Mouse (Mus musculus): Measurements from ENCODE around the gene Avpr1b.
A peak's percentile ranks its signal among the peaks of the same experiment; 100 is the strongest.

Gene Avpr1b

DNA sequence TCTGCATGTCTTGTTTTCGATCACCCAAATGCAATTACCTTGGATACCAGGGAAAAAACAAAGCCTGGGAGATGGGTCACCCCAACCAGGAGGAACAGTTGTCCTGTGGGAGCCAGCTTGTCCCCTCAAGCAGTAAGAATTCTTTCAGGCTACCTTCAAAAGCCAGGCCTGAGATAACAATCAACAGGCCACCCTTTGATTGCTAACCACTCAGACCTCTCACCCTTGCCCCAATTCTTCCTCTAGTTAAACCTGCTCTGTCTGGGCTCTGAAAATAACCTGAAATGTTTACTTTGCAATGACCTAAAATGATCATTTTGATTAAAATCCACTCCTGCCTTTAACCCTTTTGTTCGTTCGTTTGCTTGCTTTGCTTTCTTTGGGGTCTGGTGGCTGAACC lies 24.6 kb downstream of the Avpr1b start:
- no peak for DNase-seq

DNA sequence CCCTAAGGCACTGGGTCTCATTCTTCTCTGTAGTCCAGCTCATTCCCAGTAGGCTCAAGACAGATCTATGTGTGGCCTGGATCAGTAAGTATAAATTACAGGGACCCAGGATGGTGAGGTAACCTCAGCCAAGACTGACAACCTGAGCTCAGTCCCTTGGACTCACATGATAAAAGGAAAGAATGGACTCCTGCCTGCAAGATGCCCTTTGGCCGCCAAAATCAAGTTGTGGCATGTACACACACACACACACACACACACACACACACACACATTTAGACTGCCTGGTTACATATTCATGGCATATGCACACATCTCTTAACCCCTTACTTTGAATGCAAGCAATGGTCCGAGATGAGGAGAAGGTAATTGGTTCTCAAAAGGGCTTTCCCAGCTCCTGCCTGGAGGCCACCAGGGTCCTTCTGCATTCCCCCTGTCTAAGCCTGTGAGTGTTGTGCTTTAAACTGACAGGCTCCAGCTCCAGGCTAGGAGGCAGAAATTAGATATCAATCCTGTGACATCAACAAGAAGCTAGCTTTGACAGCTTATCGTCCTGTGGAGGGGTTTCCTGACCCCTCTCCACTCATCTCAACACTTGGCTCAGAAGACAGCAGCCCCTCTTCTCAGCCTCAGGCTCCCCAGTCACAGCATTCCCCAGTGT lies 25.3 kb downstream of the Avpr1b start:
- DNase-seq = no peak

GRCm38 (mm10) chr1:131626200-131626599 lies 27.2 kb downstream of the Avpr1b start:
- no peak for DNase-seq

DNA sequence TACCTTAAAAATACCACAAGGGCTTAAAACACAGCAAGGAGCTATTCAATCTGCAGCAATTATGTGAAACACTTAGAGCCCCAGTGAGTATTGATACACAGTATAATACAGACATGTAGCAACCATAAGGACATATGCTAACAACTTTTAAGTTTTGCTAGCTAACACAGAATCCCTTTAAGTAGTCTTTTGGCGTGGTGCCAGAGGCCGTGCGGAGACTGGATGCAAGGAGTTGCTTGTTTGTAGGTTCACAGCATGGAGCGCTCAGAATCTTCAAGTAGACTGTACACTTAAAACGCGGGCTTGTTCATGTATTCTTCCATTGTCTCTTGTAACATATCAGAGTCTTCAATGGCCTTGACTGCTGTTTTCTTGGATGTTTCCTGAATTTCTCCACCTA lies 33.2 kb downstream of the Avpr1b start:
- peak; percentile 12 for DNase-seq

- no peak for DNase-seq
Observed at GRCm38 (mm10) chr1:131634495-131634894, 35.5 kb downstream of the Avpr1b start.

- no peak for DNase-seq
Observed at GRCm38 (mm10) chr1:131637791-131638540, 38.9 kb downstream of the Avpr1b start, which contains the start of gene Ctse. TSS of gene Ctse (plus strand) at chr1:131638306.

GRCm38 (mm10) chr1:131638541-131639421 lies 39.7 kb downstream of the Avpr1b start:
- DNase-seq = no peak

DNA sequence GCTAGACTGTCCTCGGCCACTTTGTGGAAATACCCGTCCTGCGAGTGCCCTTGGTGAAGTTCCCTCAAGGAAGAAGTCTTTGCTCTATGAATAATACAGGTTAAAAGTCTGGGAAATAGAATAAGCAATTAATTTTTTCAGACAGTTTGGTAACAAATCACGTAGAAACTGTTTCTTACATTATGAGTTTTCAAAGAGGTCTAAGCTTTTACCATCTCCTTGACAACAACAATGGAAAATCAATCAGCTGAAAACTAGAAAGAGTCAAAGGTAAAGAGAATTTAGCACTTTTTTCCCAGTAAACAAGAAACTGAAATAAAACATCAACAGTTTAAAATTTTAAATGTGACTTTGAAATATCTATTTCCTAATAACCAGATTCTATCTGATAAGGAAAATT lies 41.0 kb downstream of the Avpr1b start:
- no peak for DNase-seq

GRCm38 (mm10) chr1:131641565-131641964 lies 42.5 kb downstream of the Avpr1b start:
- DNase-seq = no peak

- DNase-seq = no peak
Observed at GRCm38 (mm10) chr1:131642251-131642650, 43.2 kb downstream of the Avpr1b start.

DNA sequence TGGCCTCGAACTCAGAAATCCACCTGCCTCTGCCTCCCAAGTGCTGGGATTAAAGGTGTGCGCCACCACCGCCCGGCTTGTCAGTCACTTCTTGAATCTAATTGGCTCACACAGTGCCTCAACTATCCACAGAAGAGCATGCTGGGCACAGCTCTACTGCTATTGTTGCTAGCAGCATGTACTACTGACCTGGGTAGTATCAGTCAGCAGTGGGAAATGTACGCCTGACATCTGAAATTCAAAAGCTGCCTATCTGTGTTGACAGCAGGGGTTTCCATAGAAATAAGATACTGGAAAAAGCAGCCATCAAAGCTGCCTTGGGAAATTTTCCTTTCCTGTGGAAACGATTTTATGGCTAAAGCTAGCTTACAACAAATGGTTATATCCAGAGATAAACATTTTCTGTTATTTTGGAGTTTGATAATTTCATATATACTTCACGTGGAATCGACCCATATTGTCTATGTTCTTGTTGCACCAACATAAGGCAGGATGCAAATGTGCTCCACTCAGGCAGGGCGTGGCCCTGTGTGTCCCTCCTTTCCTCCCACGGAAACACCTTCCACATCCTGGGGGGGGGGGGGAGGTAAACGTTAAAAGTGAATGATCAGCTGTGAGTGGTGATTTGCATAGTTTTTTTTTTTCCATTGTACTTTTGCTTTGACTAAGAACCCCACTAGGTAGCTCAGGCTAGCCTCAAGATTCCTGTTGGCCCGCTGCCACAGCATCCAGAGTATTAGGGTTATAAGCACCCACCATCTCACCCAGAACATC lies 53.8 kb downstream of the Avpr1b start:
- DNase-seq = no peak

GRCm38 (mm10) chr1:131655601-131656000 lies 56.6 kb downstream of the Avpr1b start:
- DNase-seq = no peak

DNA sequence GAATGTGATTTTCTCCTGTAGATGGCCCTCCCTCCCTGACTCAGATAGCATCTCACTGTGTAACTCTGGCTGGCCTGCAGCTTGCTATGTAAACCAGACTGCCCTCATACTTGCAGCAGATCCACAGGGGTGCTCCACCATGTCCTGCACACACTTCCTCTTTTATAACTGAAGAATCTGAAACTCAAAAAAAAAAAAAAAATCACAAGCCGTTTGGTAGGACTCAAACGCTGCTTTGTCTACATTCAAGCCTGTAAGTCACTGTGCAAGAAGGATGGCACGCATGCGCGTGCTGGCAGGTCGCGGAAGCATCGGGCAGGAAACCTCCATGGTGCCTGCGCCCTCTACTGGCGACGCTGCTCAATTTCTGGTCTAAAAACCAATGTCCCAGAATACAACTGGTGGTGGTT lies 58.9 kb downstream of the Avpr1b start:
- DNase-seq = peak; percentile 94

DNA sequence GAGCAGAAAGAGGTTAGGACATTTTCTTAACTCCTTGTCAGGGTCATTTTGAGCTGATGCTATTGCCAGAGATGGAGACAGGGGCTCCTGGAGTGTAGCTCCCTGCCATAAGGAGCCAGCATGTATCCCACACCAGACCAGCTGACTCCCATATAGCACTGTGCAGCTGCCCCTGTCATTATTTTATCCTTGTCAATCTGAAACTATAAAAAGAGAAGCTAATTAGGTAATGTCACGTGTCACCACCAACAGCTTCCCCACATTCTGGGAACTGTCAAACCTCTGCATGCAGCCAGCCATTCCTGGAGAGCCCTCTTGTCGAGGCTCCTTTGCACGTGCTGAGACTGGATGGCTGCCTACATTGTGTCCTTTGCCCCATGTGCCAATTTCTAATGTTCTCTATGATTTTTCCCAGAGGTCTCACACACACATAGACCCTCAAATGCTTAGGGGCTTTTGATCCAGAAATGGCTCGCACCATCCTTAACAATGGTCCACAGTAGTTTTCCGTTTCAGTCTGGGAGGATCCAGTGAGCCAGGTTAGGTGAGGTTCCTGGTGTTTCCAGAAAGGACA lies 60.6 kb downstream of the Avpr1b start:
- no peak for DNase-seq

- DNase-seq = no peak
Observed at GRCm38 (mm10) chr1:131660266-131660665, 61.2 kb downstream of the Avpr1b start.

DNA sequence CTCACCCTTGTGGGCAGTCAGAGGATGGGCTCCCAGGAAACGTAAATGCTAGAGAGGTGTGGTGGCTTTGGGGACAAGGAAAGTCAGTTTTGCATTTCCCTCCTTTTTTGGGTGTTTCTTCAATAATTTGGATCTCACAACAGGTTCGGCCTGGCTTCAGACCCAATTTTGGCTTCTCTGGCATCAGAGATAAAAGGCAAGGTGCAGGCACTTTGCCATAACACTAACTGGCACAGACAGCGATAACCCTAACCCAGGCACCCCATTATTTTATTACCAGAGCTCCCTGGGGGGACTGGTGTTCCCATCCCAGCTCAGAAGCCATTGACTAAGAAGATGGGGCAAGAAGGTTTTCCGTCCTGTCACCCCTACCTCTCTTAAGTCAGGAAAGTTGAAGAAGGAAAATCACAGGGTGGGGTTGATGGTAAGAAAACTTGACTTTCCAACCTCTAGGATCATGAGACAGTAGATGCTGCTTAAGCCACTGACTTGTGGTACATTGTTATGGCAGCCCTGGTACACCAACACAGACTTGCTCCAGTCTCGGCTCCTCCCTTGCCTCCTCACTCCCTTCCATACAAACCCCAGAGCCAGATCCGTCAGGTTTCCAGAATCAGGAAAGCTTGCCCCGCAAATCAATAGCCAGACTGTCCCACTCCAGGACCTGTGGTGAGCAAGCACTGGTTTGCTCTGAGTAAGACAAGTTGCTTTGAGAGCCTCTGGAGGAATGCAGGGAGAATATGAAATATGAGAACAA lies 61.9 kb downstream of the Avpr1b start:
- no peak for DNase-seq

Measured in right cerebral cortex, postnatal 14 days (tissue).